Mouse (Mus musculus) c-Kit-positive CD71-negative TER-119-negative erythroid progenitor cells, embryonic 14.5 days (primary cell): Measurements from ENCODE around the gene Mta2.
"Not testable (repeated sequence)": the region's sequence is repeated elsewhere in the genome, so short reads cannot be mapped to it uniquely, and the experiment has no call there.

Source experiments
- DNase-seq: peaks from one replicate; pipeline ENCODE4 v3.0.0-alpha.2; 2013; ENCODE audit warnings: low read depth

Mta2 gene

DNA sequence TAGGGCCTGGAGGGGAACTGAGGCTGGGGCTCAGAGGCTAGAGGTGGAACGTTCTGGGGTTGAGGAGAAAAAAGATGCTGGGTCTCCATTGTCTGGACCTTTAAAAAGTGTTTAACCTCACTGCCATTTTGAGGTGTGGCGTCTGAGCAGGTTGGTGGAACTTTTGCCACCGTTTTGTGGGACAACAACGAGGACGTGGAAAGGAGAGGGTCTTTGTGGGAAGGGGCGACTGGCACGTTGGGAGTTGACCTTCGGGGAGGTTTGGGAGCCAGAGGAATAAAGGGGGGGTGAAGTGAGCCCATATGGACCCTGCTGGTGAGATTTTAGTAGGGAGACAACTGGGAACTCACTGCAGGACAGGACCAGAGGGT, 25.7 kb downstream of the Mta2 start:
- DNase-seq = no peak

DNA sequence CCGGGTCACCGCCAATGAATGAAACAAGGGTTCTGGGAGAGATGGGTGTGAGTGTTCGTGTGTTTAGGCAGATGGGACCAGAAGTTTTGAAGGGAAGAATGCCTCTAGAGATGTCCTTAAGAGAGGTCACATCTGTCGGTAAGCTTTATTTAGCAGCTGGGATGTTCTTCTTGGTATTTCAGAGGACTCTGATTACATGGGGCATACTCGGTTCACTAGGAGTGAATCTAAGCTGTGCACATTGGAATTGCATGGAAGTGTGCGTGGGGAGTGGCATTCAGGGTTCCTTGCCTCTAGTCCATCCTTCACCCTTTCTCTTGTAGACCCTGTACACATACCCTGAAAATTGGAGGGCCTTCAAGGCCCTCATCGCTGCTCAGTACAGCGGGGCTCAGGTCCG, 26.2 kb downstream of the Mta2 start:
- no peak for DNase-seq

DNA sequence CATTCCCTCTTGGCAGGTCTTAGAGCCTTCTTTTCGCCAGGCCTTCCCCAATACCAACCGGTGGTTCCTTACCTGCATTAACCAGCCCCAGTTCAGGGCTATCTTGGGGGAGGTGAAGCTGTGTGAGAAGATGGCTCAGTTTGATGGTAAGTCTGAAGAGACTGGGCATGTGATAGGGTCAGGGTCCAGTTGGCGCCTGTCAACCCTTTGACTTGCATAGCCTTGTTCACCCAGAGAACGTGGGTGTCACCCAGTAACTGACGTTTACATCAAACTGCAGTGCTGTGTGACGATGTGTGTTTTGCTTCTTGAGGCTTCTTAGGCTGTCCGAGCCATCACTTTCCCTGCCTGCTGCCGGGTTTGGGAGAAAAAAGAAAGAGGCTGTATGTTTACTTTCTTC, 30.8 kb downstream of the Mta2 start:
- not testable (repeated sequence) for DNase-seq

GRCm38 (mm10) chr19:8974638-8975037, 33.0 kb downstream of the Mta2 start:
- DNase-seq = no peak

GRCm38 (mm10) chr19:8975491-8975890, 33.8 kb downstream of the Mta2 start:
- DNase-seq = no peak

DNA sequence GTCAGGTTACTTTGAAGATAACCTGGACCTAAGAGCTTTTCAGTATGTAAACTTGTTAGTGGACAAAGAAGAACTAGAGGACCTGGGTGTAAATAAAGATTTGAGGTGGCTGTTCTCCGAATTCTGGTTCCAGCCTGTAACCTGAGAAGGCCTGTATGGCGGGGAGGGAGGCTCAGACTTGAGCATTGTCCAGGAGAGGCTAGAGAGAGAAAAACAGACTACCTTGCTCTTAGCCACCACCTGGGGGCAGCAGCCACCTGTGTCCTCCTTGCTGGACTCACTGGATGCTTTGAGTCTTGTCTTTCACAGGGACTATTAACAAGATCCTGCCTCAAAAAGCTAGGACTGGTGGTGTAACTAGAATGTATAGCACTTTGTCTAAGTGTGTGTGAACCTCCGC, 34.9 kb downstream of the Mta2 start:
- DNase-seq = no peak

DNA sequence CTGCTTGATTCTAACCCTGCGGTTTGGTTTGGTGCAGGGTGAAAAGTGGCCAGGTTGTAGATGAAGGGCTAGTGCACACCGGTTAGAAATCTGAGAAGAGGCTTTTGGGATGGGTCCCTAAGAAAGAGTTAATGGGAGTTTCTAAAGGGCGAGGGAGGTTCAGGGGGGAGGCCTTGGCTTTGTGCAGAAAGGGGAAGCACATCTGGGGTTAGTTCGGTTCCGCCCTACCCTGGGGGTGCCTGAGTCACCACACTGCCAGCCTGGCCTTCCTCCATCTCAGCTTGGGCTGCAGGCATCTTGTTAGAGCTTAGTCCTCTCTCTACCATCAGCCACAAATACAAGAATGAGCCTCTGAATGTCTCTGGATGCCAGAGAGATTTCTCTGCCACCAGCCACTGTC, 39.1 kb downstream of the Mta2 start:
- DNase-seq = peak; percentile 55

DNA sequence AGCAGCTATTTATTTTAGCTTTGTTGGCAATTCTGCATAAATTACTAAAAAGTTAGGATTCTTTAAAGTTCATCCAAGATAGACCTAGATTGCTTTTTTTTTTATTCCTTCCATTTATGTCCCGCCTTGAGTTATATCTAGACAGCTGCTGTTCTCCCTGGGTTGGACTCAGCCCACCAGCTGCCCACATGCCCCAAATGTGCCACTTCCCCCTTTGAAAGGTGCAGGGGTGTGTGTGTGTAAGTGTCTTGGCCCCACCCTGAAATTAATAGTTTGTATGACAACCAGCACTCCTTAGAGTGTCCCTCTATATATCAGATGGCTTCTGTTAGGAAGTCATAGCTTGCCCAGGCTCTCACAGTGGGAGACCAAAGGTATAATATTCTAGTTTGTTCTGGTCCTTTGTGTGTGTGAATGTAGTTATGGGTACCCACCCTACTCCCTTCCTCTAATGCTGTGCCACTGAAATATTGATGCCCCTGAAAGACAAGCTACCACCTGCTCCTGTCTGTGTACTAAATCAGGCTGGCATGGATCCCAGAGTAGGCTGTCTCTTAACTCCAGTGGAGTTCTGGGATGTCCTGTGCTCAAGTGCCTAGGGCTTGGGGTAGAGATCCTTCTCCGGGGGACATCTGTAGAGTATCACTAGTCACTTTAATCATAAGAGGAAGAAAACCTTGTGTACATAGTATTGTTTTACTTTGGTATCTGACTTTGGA, 39.9 kb downstream of the Mta2 start:
- DNase-seq = no peak

DNA sequence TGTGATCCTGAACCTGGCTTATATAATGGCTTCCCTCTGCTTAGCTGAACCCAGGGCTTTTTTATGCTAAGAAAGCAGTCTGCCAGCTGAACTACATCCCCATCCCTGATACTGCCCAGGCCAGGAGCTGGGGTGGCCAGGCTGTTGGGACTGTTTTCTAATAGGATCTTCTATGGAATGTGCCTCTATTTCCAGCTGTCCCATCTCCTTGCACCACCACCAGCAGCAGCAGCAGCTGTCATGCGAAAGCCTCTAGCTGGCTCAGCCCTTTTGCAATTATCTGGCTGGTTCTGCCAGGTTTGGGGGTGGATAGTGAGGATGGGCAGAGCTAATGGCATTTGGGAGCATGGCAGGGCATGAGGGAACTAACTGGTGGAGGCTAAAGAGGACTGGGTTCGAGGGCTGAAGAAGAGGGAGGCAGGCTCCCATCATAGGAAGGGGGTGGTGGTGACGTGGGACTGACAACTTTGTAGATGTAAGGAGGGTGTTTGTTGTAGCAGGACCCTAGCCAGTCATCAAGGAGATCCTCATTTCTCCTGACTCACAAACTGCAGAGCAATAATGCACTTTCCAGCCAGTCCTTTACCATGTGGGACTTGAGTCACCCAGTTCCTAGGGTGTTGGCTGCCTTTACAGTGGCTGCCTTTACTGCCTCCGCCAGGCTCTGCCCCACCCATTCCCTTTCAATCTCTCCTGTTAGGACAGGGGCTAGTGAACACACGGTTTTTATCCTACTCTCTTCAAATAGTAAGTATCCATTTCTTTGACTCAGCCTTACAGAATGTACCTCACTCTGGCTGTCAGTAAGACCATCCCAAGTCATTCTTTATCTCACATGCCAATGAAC, 40.9 kb downstream of the Mta2 start:
- no peak for DNase-seq

DNA sequence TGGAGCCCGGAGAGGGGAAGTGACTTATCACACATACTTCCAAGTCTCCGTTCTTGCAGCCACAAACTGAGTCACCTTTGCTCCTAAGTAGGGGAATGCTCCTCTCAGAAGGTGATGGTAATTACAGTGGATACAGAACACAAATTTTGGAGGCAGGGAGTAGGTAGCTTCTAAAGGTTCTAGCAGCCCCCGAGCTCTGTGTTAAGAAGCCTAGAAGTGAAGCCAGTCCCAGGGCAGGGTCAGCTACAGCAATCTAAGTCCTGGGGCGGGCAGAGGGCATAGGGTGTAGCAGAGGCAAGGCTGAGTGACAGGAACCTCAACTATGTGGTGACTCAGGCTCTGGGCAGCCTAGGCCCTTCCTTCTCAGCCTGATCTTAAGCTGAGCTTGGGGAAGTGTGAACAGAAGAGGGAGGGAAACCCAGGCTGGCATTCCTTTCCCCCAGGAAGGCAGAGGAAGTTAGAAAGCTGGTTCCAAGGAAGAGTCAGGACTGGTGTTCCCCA, 41.5 kb downstream of the Mta2 start:
- DNase-seq = no peak

DNA sequence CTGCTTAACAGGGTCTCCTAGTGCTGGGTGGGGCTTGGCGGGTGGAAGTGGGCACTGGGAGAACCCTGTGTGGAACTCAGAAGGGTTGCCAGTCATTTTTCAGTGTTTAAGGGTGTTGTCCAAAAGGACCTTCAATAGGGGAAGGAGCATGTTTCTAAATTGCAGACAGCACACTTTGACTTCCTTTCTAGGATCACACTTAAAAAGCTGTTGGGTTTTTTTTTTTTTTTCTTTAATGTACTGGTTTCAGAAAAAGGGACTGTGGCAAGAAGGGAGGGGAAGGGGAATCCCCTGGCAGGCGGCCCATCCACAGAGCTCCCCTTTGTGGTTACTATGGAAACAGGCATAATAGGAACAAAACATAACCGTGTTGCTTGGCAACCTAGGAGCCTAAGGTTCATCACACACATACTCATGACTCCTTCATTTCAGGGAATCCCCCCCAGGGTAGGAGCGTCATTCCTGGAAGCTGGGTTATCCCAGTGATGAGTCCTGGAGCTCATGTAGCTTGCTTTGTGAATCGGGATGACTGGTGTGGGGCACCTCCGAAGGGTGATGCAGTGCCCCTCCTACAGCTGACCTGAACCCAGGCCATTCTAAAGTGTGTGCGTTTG, 42.7 kb downstream of the Mta2 start:
- DNase-seq = peak; percentile 83

DNA sequence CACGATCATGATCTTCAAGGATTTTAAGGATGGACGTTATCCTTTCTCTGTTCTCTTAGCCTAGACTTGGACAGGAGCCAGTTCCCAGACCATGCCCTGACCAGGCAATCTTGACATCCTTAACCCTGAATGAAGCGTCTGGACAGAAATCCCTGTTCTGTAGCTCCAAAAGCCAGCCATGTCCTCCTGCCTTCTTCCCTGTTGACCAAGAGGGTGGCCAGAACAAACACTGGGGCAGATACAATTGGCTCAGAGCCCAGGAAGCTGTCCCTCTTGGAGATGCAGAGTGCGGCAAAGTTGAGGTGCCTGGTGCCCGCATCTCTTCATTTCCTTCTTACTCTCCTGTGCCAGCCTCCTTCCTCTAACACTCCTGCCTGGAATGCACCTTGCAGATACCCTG, 44.2 kb downstream of the Mta2 start:
- DNase-seq = no peak

- no peak for DNase-seq
Measured at GRCm38 (mm10) chr19:8987816-8988215, 46.1 kb downstream of the Mta2 start.

GRCm38 (mm10) chr19:8988346-8989065, 46.8 kb downstream of the Mta2 start:
- no peak for DNase-seq

GRCm38 (mm10) chr19:8989066-8989566, 47.4 kb downstream of the Mta2 start, which contains the start of gene Ahnak:
TSS of gene Ahnak (plus strand) at chr19:8989284.
- DNase-seq = peak; percentile 53

DNA sequence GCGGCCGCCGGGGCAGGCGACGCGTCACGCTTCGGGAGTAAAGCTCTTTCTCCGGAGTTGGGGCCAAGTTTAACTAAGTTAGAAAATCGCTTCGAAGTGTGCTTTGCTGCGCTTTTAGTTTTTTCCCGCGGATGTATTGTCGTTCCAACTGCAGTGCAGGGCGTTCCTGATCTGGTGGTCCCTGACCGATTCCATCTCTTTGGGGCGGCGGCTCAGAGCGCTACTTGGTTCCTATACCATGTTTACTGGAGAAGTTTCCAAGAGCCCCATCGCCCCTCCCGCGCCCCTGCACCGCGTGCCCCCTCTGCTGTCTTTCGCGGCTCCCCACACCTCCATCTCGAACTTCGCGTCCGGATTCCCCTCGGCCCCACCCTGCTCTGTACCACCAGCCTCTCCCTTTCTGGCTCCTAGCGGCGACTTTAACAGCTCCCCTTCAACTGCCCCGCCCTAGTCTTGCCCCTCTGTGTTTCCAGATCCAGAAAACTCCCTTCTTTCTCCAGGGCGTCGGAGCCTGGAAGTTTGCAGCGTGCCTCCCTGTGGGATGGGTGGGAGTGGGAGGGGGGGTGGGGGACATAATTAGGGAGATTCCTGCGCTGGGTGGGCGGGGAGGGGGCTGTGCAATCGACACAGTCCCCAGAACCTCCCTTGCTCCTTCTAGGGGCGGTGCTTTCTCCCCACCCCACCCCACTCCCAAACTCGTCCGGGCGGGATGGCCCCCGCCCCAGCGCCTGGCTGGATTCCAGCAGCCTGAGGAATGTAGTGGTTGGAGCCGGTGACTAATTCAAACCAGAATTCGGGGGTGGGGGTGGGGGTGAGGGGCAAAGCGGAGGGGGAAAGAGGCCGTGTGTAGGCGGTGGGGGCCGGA, 48.1 kb downstream of the Mta2 start:
- no peak for DNase-seq

DNA sequence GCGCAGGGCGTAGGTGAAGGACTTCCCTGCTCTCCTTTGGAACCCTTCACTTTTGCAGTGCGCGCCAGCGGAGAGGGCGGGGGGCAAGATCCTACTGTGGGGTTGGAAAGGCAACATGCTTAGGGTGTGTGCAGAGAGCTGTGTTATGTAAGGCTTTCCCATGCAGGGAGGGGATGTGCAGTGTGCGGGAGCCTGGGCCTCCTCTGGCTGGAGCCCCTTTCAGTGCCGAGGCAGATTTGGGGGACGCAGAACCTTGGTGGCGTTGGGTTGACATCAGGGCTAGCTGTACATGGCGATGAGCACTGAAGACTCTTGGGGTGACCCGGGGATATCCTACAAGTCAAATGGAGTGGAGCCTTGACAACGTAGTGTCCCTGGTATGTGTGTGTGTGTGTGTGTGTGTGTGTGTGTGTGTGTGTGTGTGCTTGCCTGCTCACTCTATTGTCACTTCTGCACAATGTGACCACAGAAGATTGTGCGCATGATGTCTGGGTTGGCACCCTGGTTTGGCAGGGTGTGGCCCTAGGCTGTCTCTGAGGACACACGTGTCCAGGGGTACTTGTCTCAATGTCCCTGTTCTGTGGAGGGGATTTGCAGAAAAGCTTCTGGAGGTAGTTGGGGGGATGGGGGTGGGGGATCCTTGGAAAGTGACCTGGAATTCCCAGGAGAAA, 48.9 kb downstream of the Mta2 start:
- DNase-seq = no peak

DNA sequence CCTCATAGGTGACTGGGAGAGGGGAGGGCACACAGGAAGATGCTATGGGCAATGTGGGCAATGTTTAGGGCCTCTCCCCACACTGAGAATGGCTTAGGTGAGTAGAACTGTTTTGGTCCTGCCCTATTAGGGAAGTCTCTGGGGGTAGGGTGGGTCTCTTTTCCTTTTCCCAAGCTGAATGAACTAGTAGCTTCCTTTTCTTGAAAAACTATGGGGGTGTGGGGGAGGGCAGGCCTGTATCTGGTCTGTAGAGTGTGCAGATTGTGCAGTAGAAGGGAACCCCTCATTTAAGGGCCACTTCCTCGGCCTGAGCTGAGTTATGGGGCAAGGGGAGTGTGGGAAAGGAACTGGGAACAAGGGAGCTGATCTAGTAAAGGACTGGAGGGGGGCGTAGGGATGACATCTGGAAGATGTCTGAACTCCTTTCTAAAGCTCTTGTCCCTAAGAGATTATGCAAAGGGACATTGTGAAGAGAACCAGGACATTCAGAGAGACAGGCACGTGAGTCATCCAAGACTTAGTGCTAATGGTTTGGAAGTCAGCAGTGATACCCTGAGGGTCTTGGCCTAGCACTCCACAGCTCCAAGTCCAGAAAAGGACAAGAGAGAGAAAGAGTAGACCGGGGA, 49.7 kb downstream of the Mta2 start:
- DNase-seq = no peak

DNA sequence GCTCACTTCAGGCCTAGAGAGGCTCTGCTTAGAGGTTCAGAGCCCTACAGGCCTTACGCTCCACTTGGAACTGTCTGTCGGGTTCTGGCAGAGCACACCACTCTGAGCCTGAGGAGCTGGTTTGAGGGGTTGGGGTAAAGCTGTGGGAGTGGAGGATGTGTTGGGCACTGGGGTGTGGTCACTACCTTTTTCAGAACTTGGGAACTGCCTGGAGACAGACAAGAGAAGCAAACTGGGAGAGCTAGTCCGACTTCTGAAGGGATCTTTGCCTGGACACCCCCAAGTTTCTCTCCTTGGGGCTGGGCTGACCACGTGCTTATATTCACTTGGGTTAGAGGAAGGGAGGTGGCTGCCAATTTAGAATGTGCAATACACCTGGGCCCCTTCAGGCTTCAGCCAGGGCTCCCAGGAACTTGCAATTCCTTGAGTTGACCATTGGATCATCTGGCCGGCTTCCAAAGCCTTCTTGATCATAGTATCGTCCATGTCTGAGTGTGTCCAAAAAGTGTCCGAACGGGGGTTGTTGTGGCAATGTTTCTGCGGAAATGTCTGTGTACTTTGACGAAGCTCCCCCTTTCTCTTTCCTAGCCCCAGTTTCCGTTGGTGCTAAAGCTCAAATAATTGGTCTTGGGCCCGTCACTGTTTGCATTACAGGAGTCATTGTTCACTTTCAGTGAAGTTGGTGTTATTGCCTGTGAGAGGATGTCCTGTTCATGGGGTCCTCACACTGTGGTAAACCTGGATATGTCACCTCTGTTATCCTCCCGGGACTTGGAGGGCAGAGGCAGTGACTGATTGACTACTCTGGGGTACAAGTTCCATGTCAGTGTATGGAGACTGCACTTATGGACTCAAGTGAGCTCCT, 50.4 kb downstream of the Mta2 start:
- DNase-seq = no peak
